Mouse (Mus musculus): Measurements from ENCODE around the gene Pabpn1l.

DNA sequence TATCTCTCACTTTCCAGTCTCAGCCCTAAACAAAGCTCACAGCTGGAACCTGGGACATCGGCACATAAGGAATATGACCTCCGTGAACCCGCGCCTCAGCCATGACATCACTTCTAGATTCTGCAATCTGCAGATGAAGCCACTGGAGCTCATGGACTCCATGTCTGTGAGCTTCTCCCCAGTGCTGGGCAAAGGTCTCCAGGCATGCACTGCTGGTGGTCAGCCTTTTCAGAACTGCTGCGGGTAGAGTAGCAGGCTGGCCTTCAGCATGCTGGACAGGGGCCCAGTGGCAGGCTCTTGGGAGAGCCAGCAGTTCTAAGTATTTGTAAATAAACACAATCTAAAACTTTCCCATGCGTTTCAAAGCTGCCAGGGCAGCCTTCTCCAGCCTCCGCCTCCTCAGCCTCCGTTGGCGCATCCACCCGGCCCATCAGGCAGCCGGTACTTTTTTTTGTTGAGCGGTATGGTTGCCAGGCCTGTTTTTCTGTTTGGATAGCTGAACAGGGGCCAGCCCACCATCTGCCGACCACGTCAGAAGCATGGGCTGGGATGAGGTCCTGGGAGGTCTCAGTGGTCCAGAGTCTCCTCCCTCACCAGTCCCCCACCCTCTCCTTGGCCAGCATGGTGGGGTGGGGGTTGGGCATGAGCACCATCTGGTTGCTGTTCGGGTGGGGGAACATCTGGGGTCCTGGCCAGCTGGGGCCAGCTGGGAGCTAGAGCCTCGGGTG lies 17.1 kb upstream of the Pabpn1l start:
- TF ChIP-seq CTCF (conservative IDR thresholded peaks at IDR 0.05; ENCODE audit: low read length) (no peak), POU5F1 (IDR thresholded peaks at IDR 0.05; ENCODE audit: borderline replicate concordance, low read length) (no peak), NANOG (IDR thresholded peaks at IDR 0.05; ENCODE audit: borderline replicate concordance, low read length) (no peak)

Measured in E14TG2a.4 (cell line).